Mouse (Mus musculus): ENCODE measurements around the gene Kcnq2.

- no peak for TF ChIP-seq CTCF (IDR thresholded peaks at IDR 0.05; ENCODE audit: low read depth)
- TF ChIP-seq EP300 (optimal IDR thresholded peaks at IDR 0.05) = no peak
These were observed 92.7 kb downstream of the Kcnq2 start for GRCm38 (mm10) chr2:181042376-181042775.

All from stomach, postnatal 0 days (tissue).